Mouse (Mus musculus) heart, postnatal 0 days (tissue): ENCODE data around the gene Gabra1.

Source experiments
- CTCF ChIP-seq: IDR thresholded peaks from 2 replicates; pipeline ENCODE4 v1.5.1; 2016; ENCODE audit warnings: antibody characterized with exemption, control low read depth, low read depth
- EP300 ChIP-seq: IDR thresholded peaks from 2 replicates; pipeline ENCODE4 v1.6.1; 2016; ENCODE audit warnings: antibody characterized with exemption, low read depth

- TF ChIP-seq CTCF (no peak), EP300 (no peak)
Measured at GRCm38 (mm10) chr11:42109627-42110026, 73.1 kb downstream of the Gabra1 start.
